Mouse (Mus musculus): ENCODE measurements around the gene Ggta1.
"Not testable (repeated sequence)": the region's sequence is repeated elsewhere in the genome, so short reads cannot be mapped to it uniquely, and the experiment has no call there.

Gene Ggta1

DNA sequence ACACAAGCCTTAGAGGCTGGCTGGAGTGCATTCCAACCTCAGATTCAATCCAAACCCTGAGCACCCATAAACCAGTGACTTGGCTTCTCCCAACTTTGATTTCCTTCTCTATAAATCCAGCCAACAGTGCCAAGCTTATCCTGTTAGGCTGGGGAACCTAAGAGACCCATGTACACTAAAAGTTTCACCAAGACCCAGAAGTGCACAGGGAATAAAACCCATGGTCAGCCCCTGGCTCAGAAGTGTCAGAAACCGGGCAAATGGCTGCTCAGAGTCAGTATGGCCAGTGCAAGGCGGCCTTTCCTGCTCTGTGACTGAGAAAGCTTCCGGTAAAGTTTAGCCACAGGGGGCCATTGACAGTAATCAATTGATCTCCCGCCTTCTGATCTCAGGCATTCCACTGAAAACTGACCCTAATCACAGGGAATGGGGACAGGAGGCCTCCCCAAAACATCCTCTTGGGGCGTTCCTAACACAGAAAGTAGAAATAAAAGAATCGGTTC, 2.6 kb downstream of the Ggta1 start:
- no peak for DNase-seq (ENCODE audit: low read depth, low spot score)

GRCm38 (mm10) chr2:35459316-35459715, 3.7 kb downstream of the Ggta1 start:
- no peak for DNase-seq (ENCODE audit: low read depth, low spot score)

DNA sequence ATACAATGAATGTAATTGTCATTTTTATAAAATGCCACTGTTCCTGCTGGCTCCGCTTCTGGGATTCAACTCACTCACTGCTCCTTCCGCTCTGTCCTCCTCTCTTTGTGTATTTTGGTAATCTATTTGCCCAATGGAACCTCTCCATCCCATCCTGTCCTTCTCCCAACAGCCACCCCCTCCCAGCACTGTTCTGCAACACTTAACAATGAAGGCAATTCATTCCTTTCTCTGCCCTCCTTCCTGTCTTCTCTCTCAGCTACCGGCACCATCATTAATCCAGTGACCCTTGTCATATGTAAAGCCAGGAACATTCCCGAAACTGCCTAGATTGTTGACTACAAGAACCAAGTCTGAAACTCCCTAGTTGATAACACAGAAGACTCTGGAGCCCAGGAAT, 4.6 kb downstream of the Ggta1 start:
- DNase-seq (ENCODE audit: low read depth, low spot score), result no peak

- DNase-seq (ENCODE audit: low read depth, low spot score), result no peak
Measured at GRCm38 (mm10) chr2:35453736-35454135, 9.3 kb downstream of the Ggta1 start.

GRCm38 (mm10) chr2:35452695-35453094, 10.3 kb downstream of the Ggta1 start:
- not testable (repeated sequence) for DNase-seq (ENCODE audit: low read depth, low spot score)

DNA sequence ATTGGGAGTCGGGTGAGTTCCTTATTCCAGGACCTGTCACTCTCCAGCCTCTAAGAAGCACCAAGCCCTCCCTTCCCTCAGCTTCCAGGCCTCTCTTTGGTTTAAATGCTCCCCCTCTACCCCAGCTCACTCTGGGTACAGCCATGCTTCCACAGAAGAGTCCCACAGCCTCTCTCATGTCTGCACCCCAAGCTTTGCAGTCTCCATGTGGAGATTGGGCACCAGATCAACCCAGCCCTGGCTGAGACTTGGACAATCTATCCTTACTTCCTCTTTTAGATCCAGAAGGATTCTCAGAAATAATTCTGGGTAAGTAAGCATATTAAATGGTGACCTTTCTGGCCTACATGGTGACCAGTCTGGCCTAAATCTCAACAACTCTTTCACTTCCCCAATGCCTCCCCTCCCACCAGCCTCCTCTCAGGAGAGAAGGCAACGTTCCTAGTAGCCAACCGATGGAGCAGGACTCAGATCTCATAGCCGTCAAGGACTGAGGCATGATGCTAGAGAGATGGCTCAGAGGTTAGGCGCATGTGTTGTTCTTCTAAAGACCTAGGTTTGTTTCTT, 11.5 kb downstream of the Ggta1 start:
- no peak for DNase-seq (ENCODE audit: low read depth, low spot score)

DNA sequence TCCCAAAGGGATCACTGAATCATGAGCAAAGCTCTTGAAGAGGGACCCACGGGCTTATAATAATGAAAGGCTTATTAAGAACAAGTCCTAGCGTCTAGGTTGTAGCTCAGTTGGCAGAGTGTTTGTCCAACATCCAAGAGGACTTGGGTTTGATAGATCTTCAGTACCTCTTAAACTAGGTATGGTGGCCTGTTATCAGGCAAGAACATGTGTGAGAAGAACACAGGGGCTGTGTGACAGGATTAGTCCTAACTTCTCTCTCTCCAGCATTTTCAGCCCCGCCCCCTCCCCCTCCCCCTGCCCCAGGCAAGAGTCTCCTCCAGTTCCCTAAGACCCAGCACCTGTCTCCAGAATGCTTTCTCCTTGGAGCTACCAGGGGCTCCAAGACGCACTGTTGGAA, 12.2 kb downstream of the Ggta1 start:
- no peak for DNase-seq (ENCODE audit: low read depth, low spot score)

GRCm38 (mm10) chr2:35449687-35450622, 13.1 kb downstream of the Ggta1 start:
- DNase-seq (ENCODE audit: low read depth, low spot score), result no peak

DNA sequence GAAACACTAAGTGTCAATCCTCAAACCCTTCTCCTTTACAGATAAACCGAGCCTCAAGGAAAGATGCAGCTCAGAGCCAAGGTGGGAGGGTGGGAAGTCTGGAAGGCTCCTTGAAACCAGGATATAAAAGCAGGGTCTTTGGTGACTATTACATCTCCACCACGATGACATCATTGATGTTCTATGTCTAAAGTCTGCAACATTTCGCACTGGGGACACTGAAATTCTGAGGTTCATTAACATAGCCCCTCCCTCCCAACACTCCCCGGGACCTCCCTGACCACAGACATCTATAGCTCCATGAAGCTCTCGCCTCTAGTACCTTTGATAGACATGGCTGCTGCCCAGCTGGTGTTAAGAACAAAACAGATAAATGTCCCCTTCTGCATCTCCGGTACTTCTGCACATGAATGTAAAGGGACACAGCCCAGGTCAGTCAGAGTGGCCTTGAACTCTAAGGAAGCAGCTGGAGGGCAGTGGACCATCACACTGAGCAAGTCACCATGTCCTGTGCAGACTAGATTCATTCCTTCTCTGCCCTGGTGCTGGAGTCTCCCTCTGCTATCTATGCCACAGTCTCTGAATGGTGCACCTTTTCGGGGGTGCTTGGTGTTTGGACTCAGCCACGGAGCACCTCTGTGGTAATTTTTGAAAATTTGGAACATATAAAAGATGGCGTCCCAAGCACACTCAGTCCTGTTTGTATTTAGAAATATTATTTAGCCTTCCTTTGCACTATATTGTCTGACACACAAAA, 13.9 kb downstream of the Ggta1 start:
- no peak for DNase-seq (ENCODE audit: low read depth, low spot score)

GRCm38 (mm10) chr2:35448215-35448913, 14.7 kb downstream of the Ggta1 start:
- no peak for DNase-seq (ENCODE audit: low read depth, low spot score)

DNA sequence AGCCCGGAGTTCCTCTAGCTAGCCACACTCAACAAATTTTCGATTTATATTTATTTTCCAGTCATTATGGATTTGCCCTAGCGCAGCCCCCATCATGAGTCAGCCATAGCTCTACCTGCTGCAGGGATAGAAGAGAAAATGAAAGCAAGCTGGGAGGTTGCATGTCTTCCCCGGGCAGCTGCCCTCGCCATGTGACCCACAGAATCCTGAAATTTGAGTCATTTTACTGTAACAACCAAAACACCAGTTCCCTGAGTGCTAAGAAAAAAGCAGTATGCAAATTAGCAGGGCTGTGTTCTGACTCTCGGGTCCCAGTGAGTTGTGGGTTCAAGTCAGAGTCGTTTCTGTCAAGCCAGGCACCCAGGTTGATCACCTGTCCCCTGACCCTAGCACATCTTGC, 15.6 kb downstream of the Ggta1 start:
- DNase-seq (ENCODE audit: low read depth, low spot score), result no peak

DNA sequence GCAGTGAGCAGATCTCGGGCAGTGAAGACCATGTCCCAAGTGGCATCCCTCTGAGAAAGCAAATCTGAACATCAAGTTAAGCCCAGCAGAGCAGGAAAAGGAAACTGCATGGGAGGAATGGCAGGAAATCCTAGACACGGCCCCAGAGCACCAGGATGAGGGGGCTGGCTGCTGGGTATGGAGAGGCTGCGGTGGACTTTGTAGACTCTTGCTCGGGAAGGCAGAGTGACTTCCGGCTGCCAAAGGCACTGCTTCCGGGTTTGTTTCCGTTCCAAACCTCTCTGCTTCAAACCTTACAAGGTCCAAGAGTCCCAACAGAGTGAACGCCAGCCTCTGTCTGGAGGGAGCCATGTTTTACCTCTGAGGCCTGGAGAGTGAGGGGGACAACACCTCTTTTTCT, 16.2 kb downstream of the Ggta1 start:
- no peak for DNase-seq (ENCODE audit: low read depth, low spot score)

DNA sequence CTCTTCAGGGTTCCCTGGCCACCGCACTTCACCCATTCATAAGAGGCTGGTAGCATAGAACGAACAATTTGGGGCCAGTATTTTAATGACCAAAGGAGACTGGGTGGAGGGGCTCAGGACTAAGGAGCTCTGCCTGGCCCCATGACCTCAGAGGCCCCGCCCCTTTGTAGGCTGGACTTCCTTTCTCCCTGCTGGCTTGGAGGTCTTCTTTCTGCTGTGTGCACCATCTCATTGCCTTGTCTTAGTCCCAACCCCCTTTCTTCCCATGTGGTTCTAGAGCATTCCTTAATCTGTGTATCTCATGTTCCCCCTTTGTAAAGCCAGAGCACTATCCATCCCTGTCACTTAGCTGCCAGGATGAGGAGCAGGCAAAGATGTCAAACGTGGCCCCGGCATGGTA, 16.7 kb downstream of the Ggta1 start:
- no peak for DNase-seq (ENCODE audit: low read depth, low spot score)

GRCm38 (mm10) chr2:35445610-35446009, 17.4 kb downstream of the Ggta1 start:
- DNase-seq (ENCODE audit: low read depth, low spot score), result no peak

DNA sequence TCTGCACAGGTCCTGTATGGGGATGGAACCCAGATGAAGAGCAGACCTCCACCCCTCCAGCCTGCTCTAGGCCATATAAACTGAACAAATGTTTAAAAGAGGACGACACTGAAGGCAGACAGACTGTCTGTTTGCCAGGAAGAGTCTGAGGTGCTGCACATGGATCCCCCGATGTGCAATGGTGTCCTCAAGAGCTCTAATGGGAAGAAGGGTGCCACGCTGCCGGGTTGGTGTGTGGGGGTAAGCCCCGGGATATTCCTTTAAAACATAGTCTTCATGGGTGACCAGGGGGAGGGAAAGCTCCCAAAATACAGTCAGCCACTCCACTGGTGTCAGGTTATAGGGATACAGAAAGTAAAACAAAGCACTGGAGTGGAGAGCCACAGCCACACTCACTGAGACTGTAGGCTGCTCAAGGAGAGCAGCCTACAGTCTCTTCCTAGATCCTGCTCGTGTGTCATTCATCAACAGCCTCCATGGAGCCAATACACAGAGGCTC, 18.2 kb downstream of the Ggta1 start:
- DNase-seq (ENCODE audit: low read depth, low spot score), result no peak

- no peak for DNase-seq (ENCODE audit: low read depth, low spot score)
Measured at GRCm38 (mm10) chr2:35443981-35444763, 18.9 kb downstream of the Ggta1 start.

- no peak for DNase-seq (ENCODE audit: low read depth, low spot score)
Measured at GRCm38 (mm10) chr2:35443325-35443724, 19.7 kb downstream of the Ggta1 start.

DNA sequence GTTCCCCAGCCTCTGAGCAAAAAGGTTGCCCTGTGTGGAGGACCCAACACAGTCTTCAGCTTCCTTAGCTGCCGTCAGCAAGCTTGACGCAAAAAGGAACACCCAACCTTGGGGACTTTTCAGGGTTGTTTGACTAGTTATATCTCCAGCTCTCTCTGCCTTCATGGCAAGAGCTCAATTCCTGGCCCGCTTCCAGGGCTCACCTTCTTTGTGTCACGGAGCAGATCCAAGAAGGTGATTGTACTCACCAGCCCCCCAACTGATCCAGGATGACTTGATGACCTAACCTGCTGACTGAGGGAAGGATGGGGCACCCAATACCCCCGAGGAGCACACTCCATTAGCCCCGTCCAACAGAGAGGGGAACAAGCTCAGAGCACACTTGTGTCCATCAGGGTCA, 21.0 kb downstream of the Ggta1 start:
- DNase-seq (ENCODE audit: low read depth, low spot score), result no peak

DNA sequence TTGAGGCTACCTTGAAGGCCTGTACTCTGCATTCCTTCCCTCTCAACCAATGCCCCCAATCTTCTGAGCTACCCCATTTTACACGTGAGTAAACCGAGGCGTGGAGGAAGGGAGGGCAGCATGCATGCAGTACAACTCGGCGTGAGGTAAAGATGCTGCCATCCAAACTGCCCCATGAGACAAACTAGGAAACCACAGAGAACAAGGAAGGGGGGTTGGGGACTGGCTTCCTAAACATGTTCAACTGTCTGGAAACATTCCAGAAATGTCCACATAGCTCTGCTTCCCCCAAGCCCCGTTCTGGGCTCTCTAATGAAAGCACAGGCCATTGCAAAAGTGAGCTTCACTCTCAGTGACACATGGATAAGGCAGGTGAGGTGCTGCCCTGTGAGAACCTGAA, 21.6 kb downstream of the Ggta1 start:
- no peak for DNase-seq (ENCODE audit: low read depth, low spot score)

GRCm38 (mm10) chr2:35440480-35440879, 22.6 kb downstream of the Ggta1 start:
- no peak for DNase-seq (ENCODE audit: low read depth, low spot score)

DNA sequence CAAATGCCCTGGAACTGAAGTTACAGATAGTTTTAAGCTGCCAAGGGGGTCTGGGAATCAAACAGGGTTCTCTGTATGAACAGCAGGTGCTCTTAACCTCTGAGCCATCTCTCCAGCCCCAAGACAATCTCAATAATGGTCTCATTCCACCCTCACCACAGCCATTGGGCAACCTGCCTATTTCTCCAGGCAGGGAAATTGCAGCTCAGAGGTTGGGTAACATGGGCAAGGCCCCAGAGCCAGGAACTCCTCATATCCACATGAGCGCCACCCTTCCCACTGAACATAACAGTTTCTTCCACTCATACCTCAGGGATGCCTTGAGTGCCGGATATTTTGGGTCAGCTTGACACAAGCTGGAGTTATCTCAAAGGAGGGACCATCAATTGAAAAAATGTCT, 25.2 kb downstream of the Ggta1 start:
- DNase-seq (ENCODE audit: low read depth, low spot score), result no peak
